Mouse (Mus musculus) hindbrain, embryonic 14.5 days (tissue): ENCODE results near the gene Art2b. TPM values are rescaled to one million over a fixed set of nuclear protein-coding genes. Genes with fewer than 3 reads are reported as not detected.

Experiments used
- ATAC-seq: fragments of 200-750 bp; cut with Nextera tagmentation; 2 replicates; pipeline ENCODE4 v1.8.0; 2017; ENCODE audit warnings: moderate number of reproducible peaks, mild to moderate bottlenecking, moderate TSS enrichment, moderate library complexity; ENCODE audit not compliant: low FRiP score
- DNase-seq: peaks from one replicate; pipeline ENCODE4 v3.0.0-alpha.2; 2015; ENCODE audit warnings: low spot score
- H3K27ac ChIP-seq: fragments of 300-500 bp; sonication (generic); 2 replicates; pipeline ENCODE4 v1.5.1; 2014; ENCODE audit warnings: mild to moderate bottlenecking, moderate library complexity
- H3K27me3 ChIP-seq: fragments of 300-500 bp; sonication (generic); 2 replicates; pipeline ENCODE4 v1.6.1; 2014; ENCODE audit warnings: mild to moderate bottlenecking, low read length, mixed read lengths; ENCODE audit not compliant: control insufficient read depth, insufficient read depth
- H3K36me3 ChIP-seq: fragments of 300-500 bp; sonication (generic); replicated peaks from 2 replicates; pipeline ENCODE4 v1.6.1; 2014; ENCODE audit not compliant: control insufficient read depth, insufficient read depth
- H3K4me1 ChIP-seq: fragments of 300-500 bp; sonication (generic); replicated peaks from 2 replicates; pipeline ENCODE4 v1.6.1; 2014; ENCODE audit warnings: antibody characterized with exemption, low read length, mixed read lengths; ENCODE audit not compliant: control insufficient read depth, insufficient read depth
- H3K4me2 ChIP-seq: fragments of 300-500 bp; sonication (generic); replicated peaks from 2 replicates; pipeline ENCODE4 v1.6.1; 2014; ENCODE audit warnings: mild to moderate bottlenecking, moderate library complexity
- H3K4me3 ChIP-seq: fragments of 300-500 bp; sonication (generic); replicated peaks from 2 replicates; pipeline ENCODE4 v1.5.1; 2014; ENCODE audit warnings: mild to moderate bottlenecking, low read length
- H3K9ac ChIP-seq: fragments of 300-500 bp; sonication (generic); 2 replicates; pipeline ENCODE4 v1.6.1; 2014
- H3K9me3 ChIP-seq: fragments of 300-500 bp; sonication (generic); 2 replicates; pipeline ENCODE4 v1.6.1; 2016; ENCODE audit warnings: low read length; ENCODE audit not compliant: control insufficient read depth
- WGBS: fragments of 180-500 bp; shearing (Covaris S2); extraction: QIAGEN DNeasy Blood & Tissue Kit; methylation state at CpG from one replicate; pipeline ENCODE4 v1.1.7; 2014; 5-methylcytosine and 5-hydroxymethylcytosine counted together
- polyA plus RNA-seq: library from polyadenylated mRNA; unstranded; fragments of >200 nt; fragmentation: Nextera tagmentation; extraction: Ambion mirVana; gene quantifications from 2 replicates; pipeline ENCODE4 v1.2.1, GENCODE M21; 2014

Gene Art2b
- polyA plus RNA-seq, 1 experiment from 2014 or later: not detected

DNA sequence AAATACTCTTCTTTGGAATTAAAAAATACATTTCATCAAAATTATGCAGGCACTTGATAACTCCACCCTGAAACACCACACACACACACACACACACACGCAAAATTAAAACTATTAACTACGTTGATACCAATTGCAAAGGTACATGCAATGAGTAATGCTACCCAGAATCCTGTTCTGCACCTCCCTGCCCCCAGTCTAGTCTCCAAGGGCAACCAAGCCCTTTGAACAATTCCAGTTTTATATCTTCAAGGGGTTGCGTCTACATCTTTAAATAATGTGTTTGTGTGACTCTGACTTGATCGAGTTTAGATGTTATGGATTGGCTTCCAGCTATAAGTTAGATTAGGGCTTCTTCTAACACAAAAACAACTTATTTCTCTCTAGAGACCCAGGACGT is 49.9 kb downstream of the Art2b start:
- Histone ChIP-seq H3K4me2 (no peak overlapping the region), H3K4me3 (no peak overlapping the region), H3K27ac (no peak overlapping the region), H3K4me1 (peaks cover 6% of the 10 kb centered on the region; the same call in 1 of the 2 replicates), H3K27me3 (no peaks in the 10 kb centered on the region), H3K9ac (no peak overlapping the region), H3K36me3 (no peaks in the 10 kb centered on the region), H3K9me3 (no peaks in the 10 kb centered on the region)
- DNase-seq (no peak), ATAC-seq (no peak)
- 64% methylated on average over 5 of the region's 5 CpGs for WGBS

DNA sequence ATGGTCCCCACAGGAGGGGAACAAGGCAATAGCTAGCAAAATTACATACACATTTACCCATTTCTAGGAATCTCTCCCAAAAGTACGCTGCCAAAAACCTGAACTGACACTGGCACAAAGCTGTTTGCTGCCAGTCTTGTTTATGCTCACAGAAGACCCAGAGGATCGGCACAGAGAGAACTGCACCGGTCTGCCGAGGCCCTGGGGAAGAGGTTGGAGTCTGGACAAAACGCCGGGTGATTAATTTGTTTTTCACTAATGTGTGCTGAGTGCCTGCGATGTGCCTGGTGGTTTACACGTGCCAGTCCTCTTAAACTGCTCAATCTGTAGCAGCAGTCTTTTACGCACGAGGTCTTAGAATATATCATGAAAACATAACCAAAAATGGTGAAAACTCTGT is 50.3 kb downstream of the Art2b start:
- peaks cover 6% of the 10 kb centered on the region; the same call in 1 of the 2 replicates for H3K4me1 ChIP-seq
- no peak for ATAC-seq
- no peak overlapping the region for H3K27ac ChIP-seq
- peak; percentile 46 for DNase-seq
- H3K27me3 ChIP-seq: no peaks in the 10 kb centered on the region
- no peaks in the 10 kb centered on the region for H3K36me3 ChIP-seq
- no peak overlapping the region for H3K4me2 ChIP-seq
- no peak overlapping the region for H3K9ac ChIP-seq
- no peaks in the 10 kb centered on the region for H3K9me3 ChIP-seq
- H3K4me3 ChIP-seq: no peak overlapping the region
- 39% methylated on average over 10 of the region's 10 CpGs for WGBS

DNA sequence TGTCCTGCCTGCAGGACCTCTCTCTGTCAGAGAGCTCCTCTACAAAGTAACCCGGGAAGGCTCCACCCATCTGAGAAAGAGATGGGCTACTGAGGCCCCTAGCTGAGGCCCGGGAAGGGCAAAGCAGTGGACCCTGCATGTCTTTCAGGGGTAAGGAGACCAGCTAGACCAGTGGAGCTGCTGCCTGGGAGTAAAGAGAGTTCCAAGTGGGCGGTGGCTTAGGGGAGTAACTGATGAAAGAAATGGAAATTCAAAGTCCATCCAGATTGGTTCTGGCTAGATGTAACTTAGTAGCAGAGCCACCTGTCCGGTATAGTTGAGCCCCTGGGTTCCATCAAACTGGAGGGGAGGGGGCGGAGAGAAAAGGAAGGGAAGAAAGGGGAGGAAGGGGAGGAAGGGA is 51.0 kb downstream of the Art2b start:
- WGBS: 33% methylated on average over 5 of the region's 5 CpGs
- no peak for ATAC-seq

More for the DNA sequence above, 51.0 kb downstream of the Art2b start:
- Histone ChIP-seq H3K9me3 (no peaks in the 10 kb centered on the region), H3K36me3 (no peaks in the 10 kb centered on the region), H3K27me3 (no peaks in the 10 kb centered on the region), H3K4me1 (peaks cover 6% of the 10 kb centered on the region; the same call in 1 of the 2 replicates), H3K4me2 (no peak overlapping the region), H3K4me3 (no peak overlapping the region), H3K9ac (no peak overlapping the region), H3K27ac (no peak overlapping the region)
- DNase-seq: no peak

Other genes starting within 250 kb of the Art2b start
- gene Arap1, start 237.5 kb downstream of the Art2b start, polyA plus RNA-seq: 11.3 and 11.5 TPM in 2 replicates
- gene Gm45837, start 174.7 kb downstream of the Art2b start, polyA plus RNA-seq: 1.3 TPM in 1 of 2 replicates, not detected in the other
- gene Pde2a, start 163.9 kb downstream of the Art2b start, polyA plus RNA-seq: 25.9 and 26.6 TPM in 2 replicates
- 33.0 and 39.8 TPM in 2 replicates for gene Clpb, start 78.0 kb upstream of the Art2b start, polyA plus RNA-seq
- 3.5 TPM in 2 replicates for gene Phox2a, start 232.7 kb upstream of the Art2b start, polyA plus RNA-seq